Mouse (Mus musculus): ENCODE results near the gene Mgst1. TPM values are rescaled to one million over a fixed set of nuclear protein-coding genes. Genes with fewer than 3 reads are reported as not detected.

Mgst1 gene
- 87.0 and 115 TPM in 2 replicates for polyA plus RNA-seq (2015; fragmentation: Nextera tagmentation; extraction: Ambion mirVana)

DNA sequence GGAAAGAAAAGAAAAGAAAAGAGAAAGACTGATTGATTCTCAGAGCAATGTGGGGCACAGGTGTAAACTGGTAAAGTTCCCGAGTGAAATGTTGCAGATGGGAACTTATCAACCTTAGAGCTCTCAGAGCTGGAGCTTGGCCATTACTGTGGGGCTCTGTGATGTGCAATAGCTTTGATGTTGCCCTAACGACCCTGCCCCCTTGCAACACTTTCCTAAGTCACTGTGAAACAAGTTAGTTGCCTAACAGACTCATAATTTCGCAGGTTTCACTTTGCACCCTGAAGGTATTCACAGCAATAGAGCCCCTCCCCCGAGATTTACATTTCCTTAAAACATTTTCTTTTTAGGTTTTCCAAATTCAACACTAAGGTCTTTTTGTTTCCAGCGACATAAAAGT is at the start of gene Mgst1:
Mgst1 (plus strand) TSS at position 387 of the 400 bp plus-strand sequence.
- peak within 1 kb of the TSS; percentile 46 for H3K4me3 ChIP-seq
- peak within 1 kb of the TSS; percentile 67 for H3K9ac ChIP-seq
- no peaks in the 10 kb centered on the region for H3K36me3 ChIP-seq
- peak within 1 kb of the TSS; percentile 69 for H3K4me2 ChIP-seq
- ATAC-seq (ENCODE audit: insufficient number of reproducible peaks, insufficient read depth, low FRiP score, low TSS enrichment, low read depth) = no peak
- H3K27ac ChIP-seq = peak within 1 kb of the TSS; percentile 57
- 2% methylated on average over 5 of the region's 5 CpGs for WGBS
- no peaks in the 10 kb centered on the region for H3K27me3 ChIP-seq
- H3K9me3 ChIP-seq = no peaks in the 10 kb centered on the region
- peaks cover 34% of the 10 kb centered on the region for H3K4me1 ChIP-seq

DNA sequence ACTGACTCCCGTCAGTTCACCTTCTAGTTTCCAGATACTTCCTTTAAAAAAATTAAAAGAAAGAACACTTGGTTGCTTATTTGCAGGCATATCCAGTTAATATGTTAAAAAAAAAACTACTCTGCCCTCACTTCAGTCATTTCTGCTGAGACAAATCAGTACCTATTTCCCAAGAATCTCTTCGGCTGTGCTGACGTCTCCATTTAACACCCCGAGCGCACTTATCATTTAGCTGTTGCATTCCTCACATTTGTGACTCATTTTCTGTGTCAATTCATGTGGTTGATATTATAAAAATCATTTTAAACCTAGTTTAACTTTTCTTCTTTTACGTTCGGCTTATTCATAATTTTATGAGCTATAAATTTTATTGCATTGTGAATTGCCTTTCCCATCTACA is 47.7 kb upstream of the Mgst1 start:
- H3K4me3 ChIP-seq = no peak overlapping the region
- 80% methylated on average over 7 of the region's 7 CpGs for WGBS
- H3K27ac ChIP-seq = no peak overlapping the region
- H3K9me3 ChIP-seq = no peaks in the 10 kb centered on the region
- ATAC-seq (ENCODE audit: insufficient number of reproducible peaks, insufficient read depth, low FRiP score, low TSS enrichment, low read depth) = no peak
- H3K4me1 ChIP-seq = no peaks in the 10 kb centered on the region
- no peak overlapping the region for H3K4me2 ChIP-seq
- H3K9ac ChIP-seq = no peak overlapping the region
- H3K27me3 ChIP-seq = no peaks in the 10 kb centered on the region
- H3K36me3 ChIP-seq = no peaks in the 10 kb centered on the region

DNA sequence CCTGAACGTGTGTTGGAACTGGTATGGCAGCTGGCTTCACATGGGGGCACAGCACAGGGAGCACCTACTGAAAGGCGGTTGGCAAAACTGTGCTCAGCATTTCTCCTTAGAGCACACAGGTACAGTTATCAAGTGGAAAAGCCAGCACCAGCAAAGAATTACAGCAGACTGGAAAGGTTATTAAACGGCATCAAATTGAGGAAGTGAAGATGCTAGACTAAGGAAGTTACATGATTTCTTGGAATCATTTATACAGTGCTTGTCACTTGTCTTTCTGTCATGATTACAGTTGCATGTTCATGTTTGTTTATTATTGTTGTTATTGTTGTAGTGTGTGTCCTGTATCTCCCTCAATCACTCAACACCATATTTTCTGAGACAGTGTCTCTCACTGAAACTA is 45.1 kb upstream of the Mgst1 start:
- no peak for ATAC-seq (ENCODE audit: insufficient number of reproducible peaks, insufficient read depth, low FRiP score, low TSS enrichment, low read depth)

DNA sequence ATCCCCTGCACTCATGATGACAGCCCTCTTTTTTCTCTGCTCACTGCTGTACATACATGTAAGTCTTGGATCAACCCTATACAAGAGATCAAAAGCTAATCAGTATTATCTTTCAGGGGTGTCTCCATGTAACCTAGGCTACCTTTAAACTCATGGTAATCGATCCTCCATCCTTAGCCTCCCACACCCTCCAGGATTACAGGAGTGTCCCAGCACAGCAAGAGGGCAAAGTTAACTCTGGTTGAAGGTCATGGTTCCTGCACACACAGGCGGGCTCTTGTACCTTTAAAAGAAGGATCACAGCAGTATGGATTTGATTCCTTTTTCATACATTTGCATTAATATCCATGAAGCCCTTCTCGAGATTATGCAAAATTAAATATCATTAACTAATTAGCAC is 40.5 kb upstream of the Mgst1 start:
- ATAC-seq (ENCODE audit: insufficient number of reproducible peaks, insufficient read depth, low FRiP score, low TSS enrichment, low read depth) = no peak
- no peak overlapping the region for H3K9ac ChIP-seq
- no peaks in the 10 kb centered on the region for H3K4me1 ChIP-seq
- no peak overlapping the region for H3K27ac ChIP-seq
- 71% methylated on average over 3 of the region's 3 CpGs for WGBS
- no peaks in the 10 kb centered on the region for H3K27me3 ChIP-seq
- H3K9me3 ChIP-seq = no peaks in the 10 kb centered on the region
- H3K4me3 ChIP-seq = no peak overlapping the region
- H3K36me3 ChIP-seq = no peaks in the 10 kb centered on the region
- no peak overlapping the region for H3K4me2 ChIP-seq

More for the DNA sequence above, 45.1 kb upstream of the Mgst1 start:
- H3K27me3 ChIP-seq = no peaks in the 10 kb centered on the region
- H3K9me3 ChIP-seq = no peaks in the 10 kb centered on the region
- no peak overlapping the region for H3K9ac ChIP-seq
- 88% methylated on average over 3 of the region's 3 CpGs for WGBS
- H3K4me1 ChIP-seq = no peaks in the 10 kb centered on the region
- no peak overlapping the region for H3K4me2 ChIP-seq
- H3K4me3 ChIP-seq = no peak overlapping the region
- H3K27ac ChIP-seq = no peak overlapping the region
- H3K36me3 ChIP-seq = no peaks in the 10 kb centered on the region

DNA sequence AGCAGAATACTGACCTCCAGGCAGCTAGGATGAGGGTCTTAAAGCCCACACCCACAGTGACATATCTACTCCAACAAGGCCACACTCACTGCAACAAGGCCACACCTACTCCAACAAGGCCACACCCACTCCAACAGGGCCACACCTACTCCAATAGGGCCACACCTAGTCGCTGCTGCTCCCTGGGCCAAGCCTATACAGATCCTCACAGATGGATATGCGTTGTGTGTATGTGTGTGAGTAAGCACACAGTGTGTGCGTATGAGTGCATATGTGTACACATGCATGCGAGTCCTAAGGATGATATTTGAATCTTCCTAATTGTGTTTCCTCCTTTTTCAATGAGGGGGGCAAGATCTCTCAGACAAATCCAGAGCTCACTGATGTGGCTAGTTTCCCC is 38.3 kb upstream of the Mgst1 start:
- H3K9ac ChIP-seq = no peak overlapping the region
- H3K27me3 ChIP-seq = no peaks in the 10 kb centered on the region
- H3K36me3 ChIP-seq = no peaks in the 10 kb centered on the region
- ATAC-seq (ENCODE audit: insufficient number of reproducible peaks, insufficient read depth, low FRiP score, low TSS enrichment, low read depth) = peak; percentile 37; the same call in 1 of the 2 replicates
- no peaks in the 10 kb centered on the region for H3K4me1 ChIP-seq
- no peak overlapping the region for H3K27ac ChIP-seq
- no peak overlapping the region for H3K4me2 ChIP-seq
- 87% methylated on average over 4 of the region's 4 CpGs for WGBS
- H3K9me3 ChIP-seq = no peaks in the 10 kb centered on the region
- no peak overlapping the region for H3K4me3 ChIP-seq

DNA sequence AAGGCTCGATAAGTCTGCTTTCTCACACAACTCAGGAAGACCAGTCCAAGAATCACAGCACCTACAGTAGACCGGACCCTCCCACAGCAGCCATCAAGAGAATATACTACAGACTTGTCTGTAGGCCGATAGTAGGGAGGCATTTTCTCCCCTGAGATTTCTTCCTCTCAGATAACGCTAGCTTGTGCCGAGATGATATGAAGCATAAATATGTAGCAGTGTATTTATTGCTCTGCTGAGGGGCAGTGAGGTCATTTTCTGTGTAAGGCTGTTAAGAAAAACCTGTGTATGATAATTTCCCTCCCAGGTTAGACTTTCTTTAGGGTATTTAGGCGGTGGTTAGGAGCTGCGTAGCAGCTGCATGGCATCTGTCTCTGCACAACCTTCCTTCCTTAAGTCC is 37.2 kb upstream of the Mgst1 start:
- Histone ChIP-seq H3K27ac (no peak overlapping the region), H3K9me3 (no peaks in the 10 kb centered on the region), H3K27me3 (no peaks in the 10 kb centered on the region), H3K4me1 (no peaks in the 10 kb centered on the region), H3K36me3 (no peaks in the 10 kb centered on the region), H3K4me3 (no peak overlapping the region), H3K9ac (no peak overlapping the region), H3K4me2 (no peak overlapping the region)
- ATAC-seq (ENCODE audit: insufficient number of reproducible peaks, insufficient read depth, low FRiP score, low TSS enrichment, low read depth) = no peak
- WGBS = 80% methylated on average over 7 of the region's 7 CpGs

DNA sequence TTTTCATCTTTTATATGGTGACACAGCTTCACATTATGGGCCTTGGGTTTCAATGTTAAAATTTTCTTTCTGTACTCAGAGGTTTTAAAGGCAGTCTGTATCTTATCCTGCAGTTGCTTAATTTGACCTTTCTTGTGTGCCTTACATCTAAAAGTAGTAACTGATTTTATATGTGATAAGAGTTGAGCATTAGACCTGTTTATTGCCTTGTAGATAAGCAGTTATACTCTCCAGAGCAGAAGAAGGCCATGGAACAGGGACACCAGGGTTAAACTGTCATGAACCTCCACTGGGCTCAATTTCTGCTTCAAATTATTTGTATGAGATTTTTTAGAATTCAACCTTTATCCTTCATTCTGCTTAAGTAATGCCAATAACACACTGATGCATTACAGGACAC is 35.6 kb upstream of the Mgst1 start:
- H3K27me3 ChIP-seq = no peaks in the 10 kb centered on the region
- no peak for ATAC-seq (ENCODE audit: insufficient number of reproducible peaks, insufficient read depth, low FRiP score, low TSS enrichment, low read depth)
- H3K36me3 ChIP-seq = no peaks in the 10 kb centered on the region

DNA sequence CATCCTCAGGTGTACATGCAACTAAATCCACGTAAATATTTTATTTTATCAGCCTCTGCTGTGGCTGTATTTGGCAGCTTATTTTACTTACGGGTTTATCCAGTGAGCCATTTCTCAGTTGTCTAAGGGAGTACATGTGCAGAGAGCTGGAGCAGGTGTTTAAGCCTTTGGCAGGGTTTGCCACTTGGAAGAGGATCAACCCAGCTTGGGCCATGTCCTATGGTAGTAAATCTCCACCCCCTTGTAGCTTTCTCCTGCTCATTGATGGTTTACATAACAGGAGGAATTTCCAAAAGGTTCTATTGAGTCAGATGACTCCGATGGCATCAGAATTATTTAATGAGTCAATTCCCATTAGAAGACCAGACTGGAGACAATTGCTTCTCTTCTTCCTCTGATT is 22.6 kb upstream of the Mgst1 start:
- Histone ChIP-seq H3K9me3 (no peaks in the 10 kb centered on the region), H3K27me3 (no peaks in the 10 kb centered on the region), H3K4me2 (no peak overlapping the region), H3K27ac (no peak overlapping the region), H3K9ac (no peak overlapping the region), H3K4me1 (no peaks in the 10 kb centered on the region), H3K4me3 (no peak overlapping the region), H3K36me3 (no peaks in the 10 kb centered on the region)
- no peak for ATAC-seq (ENCODE audit: insufficient number of reproducible peaks, insufficient read depth, low FRiP score, low TSS enrichment, low read depth)
- 84% methylated on average over 3 of the region's 3 CpGs for WGBS

More for the DNA sequence above, 35.6 kb upstream of the Mgst1 start:
- Histone ChIP-seq H3K9ac (no peak overlapping the region), H3K4me1 (no peaks in the 10 kb centered on the region), H3K4me3 (no peak overlapping the region), H3K9me3 (no peaks in the 10 kb centered on the region), H3K4me2 (no peak overlapping the region), H3K27ac (no peak overlapping the region)

DNA sequence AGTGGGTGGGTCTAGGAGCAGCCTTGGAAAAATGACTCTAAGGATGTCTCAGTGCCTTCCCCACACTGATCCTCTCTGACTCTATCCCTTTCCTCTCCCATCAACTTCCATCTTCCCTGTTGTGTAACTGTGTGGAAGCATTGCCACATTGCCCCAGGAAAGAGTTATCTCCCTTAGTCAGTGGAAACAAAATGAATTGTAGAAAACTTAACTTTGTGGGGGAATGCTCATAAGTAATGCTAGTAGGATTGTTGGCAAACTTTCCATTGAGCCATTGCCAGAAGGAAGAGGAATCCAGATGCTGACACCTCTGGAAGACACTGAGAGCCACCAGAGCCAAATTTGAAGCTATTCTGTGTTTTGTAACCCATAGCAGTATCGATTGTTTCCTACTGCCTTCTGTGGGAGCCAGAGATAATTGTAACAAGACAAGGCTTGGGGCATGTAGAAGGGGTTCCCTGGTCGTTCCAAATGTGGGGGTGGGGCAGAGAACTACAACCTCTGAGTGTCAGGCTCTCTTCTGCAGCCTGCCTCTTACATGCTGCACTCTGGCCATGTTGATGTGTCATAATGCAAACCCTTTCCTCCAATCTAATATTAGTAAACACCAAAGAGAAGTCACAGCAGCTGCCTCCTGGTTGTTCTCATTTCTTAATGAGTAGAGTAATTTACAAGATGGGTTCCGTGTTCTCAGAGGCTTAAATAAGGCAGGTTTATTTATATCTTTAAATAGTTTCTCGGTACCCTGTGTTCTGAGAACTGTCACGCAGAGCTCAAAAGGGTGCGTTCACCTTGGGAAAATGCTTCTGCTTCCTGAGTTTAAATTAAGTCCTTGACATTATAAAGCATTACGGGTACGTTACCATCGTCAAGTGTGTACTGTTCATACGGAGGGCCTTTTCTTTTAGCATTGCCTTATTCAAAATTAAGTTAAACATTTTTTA is 11.5 kb upstream of the Mgst1 start:
- Histone ChIP-seq H3K9ac (no peak overlapping the region), H3K4me1 (no peaks in the 10 kb centered on the region), H3K4me2 (no peak overlapping the region), H3K4me3 (no peak overlapping the region), H3K27ac (no peak overlapping the region), H3K9me3 (no peaks in the 10 kb centered on the region), H3K27me3 (no peaks in the 10 kb centered on the region), H3K36me3 (no peaks in the 10 kb centered on the region)
- 73% methylated on average over 10 of the region's 10 CpGs for WGBS
- ATAC-seq (ENCODE audit: insufficient number of reproducible peaks, insufficient read depth, low FRiP score, low TSS enrichment, low read depth) = no peak

DNA sequence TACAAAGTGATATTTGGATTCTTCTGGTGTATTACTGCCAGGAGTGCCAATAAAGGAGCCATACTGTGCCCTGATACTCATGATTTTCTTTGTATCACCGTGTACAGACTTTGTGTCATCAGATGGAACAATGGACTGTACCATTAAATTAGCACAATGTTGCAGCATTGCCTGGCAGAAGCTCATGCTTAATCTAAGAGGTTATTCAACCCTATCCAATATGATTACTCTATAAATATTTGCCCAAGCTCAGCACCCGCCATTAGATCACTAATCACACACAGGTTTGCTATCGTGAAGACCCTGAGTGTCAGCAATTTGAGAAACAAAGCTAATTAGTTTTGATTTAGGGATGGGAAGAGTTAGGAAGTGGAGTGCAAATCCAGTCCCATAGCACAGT is 9.6 kb upstream of the Mgst1 start:
- Histone ChIP-seq H3K4me2 (no peak overlapping the region), H3K4me3 (no peak overlapping the region), H3K9ac (no peak overlapping the region), H3K9me3 (no peaks in the 10 kb centered on the region), H3K27ac (no peak overlapping the region), H3K4me1 (no peaks in the 10 kb centered on the region), H3K27me3 (no peaks in the 10 kb centered on the region), H3K36me3 (no peaks in the 10 kb centered on the region)
- no peak for ATAC-seq (ENCODE audit: insufficient number of reproducible peaks, insufficient read depth, low FRiP score, low TSS enrichment, low read depth)
- WGBS = 68% methylated on average over 3 of the region's 3 CpGs

DNA sequence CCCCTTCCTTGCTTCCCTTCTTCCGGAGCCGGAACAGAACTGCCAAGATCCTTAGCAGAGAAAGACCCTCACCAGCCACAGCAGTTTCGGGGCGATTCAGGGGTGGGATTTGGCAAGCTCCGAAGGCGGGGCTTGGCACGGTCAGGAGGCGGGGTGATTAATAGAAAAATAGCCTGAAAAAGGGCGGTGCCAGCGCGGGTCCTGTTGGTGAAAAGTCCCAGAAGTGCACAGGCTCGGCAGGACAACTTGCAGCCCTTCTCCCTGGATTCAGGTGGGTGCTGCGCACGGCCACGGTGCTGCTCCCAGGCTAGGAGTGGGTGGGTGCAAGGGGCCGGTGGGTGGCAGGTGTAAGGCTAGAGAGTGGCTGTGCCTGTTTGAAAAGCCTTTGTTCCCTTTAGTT is 220 bp downstream of the Mgst1 start:
- peak overlapping the region; percentile 69 for H3K4me2 ChIP-seq
- peak; percentile 64 for ATAC-seq (ENCODE audit: insufficient number of reproducible peaks, insufficient read depth, low FRiP score, low TSS enrichment, low read depth)
- H3K4me3 ChIP-seq = peak overlapping the region; percentile 46
- H3K36me3 ChIP-seq = no peaks in the 10 kb centered on the region
- peak overlapping the region; percentile 67 for H3K9ac ChIP-seq
- H3K9me3 ChIP-seq = no peaks in the 10 kb centered on the region
- no peaks in the 10 kb centered on the region for H3K27me3 ChIP-seq
- H3K4me1 ChIP-seq = peaks cover 34% of the 10 kb centered on the region
- WGBS = 1% methylated on average over 16 of the region's 16 CpGs
- H3K27ac ChIP-seq = peak overlapping the region; percentile 24; the same call in 1 of the 2 replicates

DNA sequence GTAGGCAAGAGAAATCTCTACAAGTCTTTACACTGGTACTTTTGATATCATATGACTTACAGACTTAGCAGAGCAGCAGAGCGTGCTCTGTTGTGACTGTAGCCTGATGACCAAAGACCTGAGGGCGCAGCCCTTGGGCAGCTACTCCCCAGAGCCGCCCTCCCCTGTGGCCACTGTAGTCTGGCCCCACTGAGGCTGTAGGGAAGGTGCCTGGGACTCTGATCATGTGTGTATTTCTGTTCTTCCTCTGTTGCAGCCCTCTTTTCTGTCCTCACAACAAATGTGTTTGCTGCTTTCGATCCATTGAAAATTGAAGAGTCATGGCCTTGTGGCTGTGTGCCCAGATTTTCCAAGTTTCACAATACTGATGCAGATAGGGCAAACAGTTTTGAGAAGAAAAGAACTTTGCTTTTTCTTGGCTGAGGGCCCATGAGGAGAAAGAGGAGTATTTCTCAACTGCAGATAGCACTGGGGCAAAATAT is 1.0 kb downstream of the Mgst1 start:
- H3K9me3 ChIP-seq = no peaks in the 10 kb centered on the region
- H3K4me1 ChIP-seq = peaks cover 34% of the 10 kb centered on the region
- peak overlapping the region; percentile 46 for H3K4me3 ChIP-seq
- no peaks in the 10 kb centered on the region for H3K36me3 ChIP-seq
- H3K4me2 ChIP-seq = peak overlapping the region; percentile 69
- no peak for ATAC-seq (ENCODE audit: insufficient number of reproducible peaks, insufficient read depth, low FRiP score, low TSS enrichment, low read depth)
- H3K9ac ChIP-seq = 0 out of 2 replicates have a peak overlapping the region, but pooled peaks have one; percentile 67
- WGBS = 56% methylated on average over 4 of the region's 4 CpGs
- no peaks in the 10 kb centered on the region for H3K27me3 ChIP-seq
- H3K27ac ChIP-seq = peak overlapping the region; percentile 57

Data from embryonic facial prominence, embryonic 13.5 days (tissue).